Mouse (Mus musculus) thymus, adult 2 months (tissue): ENCODE results near the gene Neurod6.

ENCODE experiments used
- CTCF ChIP-seq: fragments of 200-500 bp; IDR thresholded peaks from 2 replicates; pipeline ENCODE4 v1.5.1; 2012; ENCODE audit warnings: mild to moderate bottlenecking, control low read depth, low read length, moderate library complexity, borderline replicate concordance; ENCODE audit not compliant: control insufficient read depth, poor library complexity, insufficient read depth; ENCODE audit errors: extremely low read depth
- POLR2A ChIP-seq: fragments of 200-500 bp; IDR thresholded peaks from 2 replicates; pipeline ENCODE4 v1.6.1; 2012; ENCODE audit warnings: mild to moderate bottlenecking, low read length, control low read depth, moderate library complexity; ENCODE audit not compliant: control insufficient read depth, poor library complexity, insufficient read depth; ENCODE audit errors: extremely low read depth

DNA sequence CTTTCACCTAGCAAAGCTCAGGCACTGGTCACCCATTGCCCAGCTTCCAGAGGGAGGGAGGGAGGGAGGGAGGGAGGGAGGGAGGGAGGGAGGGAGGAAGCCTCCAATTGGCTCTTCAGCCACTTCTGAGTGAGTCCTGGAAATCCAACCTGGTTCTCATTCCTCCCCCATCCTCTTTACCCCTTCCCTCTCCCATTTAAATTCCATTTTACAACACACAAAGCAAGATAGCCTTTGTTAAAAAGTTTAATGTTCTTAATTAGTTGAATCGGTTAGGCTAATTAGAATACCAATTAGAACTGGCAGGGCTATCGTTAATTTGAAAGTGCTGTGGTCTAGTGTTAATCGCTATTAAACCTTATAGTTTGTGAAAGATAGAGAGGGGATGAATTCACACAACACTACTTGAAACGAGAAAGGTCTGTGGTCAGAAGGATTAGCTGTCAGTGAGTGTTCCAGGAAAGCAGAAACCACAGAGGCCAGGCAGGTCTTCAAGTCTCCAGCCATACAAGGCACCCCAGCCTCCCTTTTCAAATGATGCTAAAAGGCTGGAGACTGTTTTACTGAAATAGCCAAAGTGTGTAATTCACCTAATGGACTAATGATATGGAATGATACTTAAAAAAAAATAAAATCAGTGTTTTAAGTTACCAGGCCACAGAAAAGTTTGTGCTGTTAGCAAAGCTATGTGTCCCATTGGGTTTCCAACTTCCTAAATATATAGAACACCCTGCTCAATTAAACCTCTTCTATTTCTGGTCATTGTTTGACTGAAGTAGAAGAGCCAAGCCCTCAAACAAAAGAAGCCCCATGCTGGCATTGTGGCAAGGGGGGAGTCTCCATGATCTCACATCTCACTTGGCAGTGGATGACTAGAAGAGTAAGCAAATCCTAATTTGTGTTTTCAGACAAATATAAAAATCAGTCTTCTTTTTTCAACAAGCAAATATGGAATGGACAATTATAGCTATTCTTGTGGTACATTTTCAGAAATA lies 19.6 kb upstream of the Neurod6 start:
- TF ChIP-seq CTCF: no peak
- no peak for TF ChIP-seq POLR2A
